Mouse (Mus musculus) stomach, postnatal 0 days (tissue): ENCODE results near the gene Vmn1r165.
"Not testable (repeated sequence)": the region's sequence is repeated elsewhere in the genome, so short reads cannot be mapped to it uniquely, and the experiment has no call there.

Experiments used
- CTCF ChIP-seq: IDR thresholded peaks from 2 replicates; pipeline ENCODE4 v1.5.1; 2016; ENCODE audit warnings: antibody characterized with exemption, low read depth, mild to moderate bottlenecking, moderate library complexity
- EP300 ChIP-seq: optimal IDR thresholded peaks from 2 replicates; pipeline ENCODE3; 2016; ENCODE audit warnings: antibody characterized with exemption

- not testable (repeated sequence) for TF ChIP-seq CTCF, EP300
Observed at GRCm38 (mm10) chr7:23251582-23251981, 34.5 kb downstream of the Vmn1r165 start, which contains the start of gene Vmn1r166.
